Mouse (Mus musculus) left cerebral cortex, postnatal 10 days (tissue): Measurements from ENCODE around the gene Emid1. TPM values are rescaled to one million over a fixed set of nuclear protein-coding genes. Genes with fewer than 3 reads are reported as not detected.

ENCODE experiments used
- DNase-seq, 2 experiments: peaks; one replicate each; pipeline ENCODE4 v3.0.0; 2021 to 2022; ENCODE audit warnings: low spot score in 2 of 2, mixed read lengths in 1 of 2; ENCODE audit errors: extremely low spot score in 1 of 2
- intact Hi-C: fragments of 180-260 bp; cut with DNase I; formaldehyde crosslinking; loops from one replicate; pipeline ENCODE4 v1.15.1; 2025
- total RNA-seq, 2 experiments: library from RNA; stranded (reverse); gene quantifications; 2 replicates each; pipeline ENCODE4 v1.2.3; 2021

The Emid1 gene
- total RNA-seq, result 10 to 100 TPM; 49.3 to 54.0 TPM

GRCm38 (mm10) chr11:5151680-5152337 is at the start of gene Emid1:
Emid1 (minus strand) TSS chr11:5152257.
- peak in 1 of 2 experiments; percentile 64 for DNase-seq
- intact Hi-C loops, result no loop called here

- intact Hi-C loops, result no loop called here
- no peak for DNase-seq
Measured at GRCm38 (mm10) chr11:5199879-5200278, 47.8 kb upstream of the Emid1 start.

- intact Hi-C loops, result no loop called here
- DNase-seq, result no peak
Measured at GRCm38 (mm10) chr11:5197068-5197467, 45.0 kb upstream of the Emid1 start.

- intact Hi-C loops, result no loop called here
- no peak for DNase-seq
Measured at GRCm38 (mm10) chr11:5196583-5196982, 44.5 kb upstream of the Emid1 start.

- no peak for DNase-seq
- intact Hi-C loops, result no loop called here
Measured at GRCm38 (mm10) chr11:5193576-5193881, 41.5 kb upstream of the Emid1 start.

- intact Hi-C loops, result no loop called here
- no peak for DNase-seq
Measured at GRCm38 (mm10) chr11:5192840-5193575, 41.0 kb upstream of the Emid1 start.

GRCm38 (mm10) chr11:5192084-5192516 is 40.0 kb upstream of the Emid1 start:
- DNase-seq, result no peak
- intact Hi-C loops, result no loop called here

GRCm38 (mm10) chr11:5189239-5189933 is 37.3 kb upstream of the Emid1 start:
- intact Hi-C loops, result no loop called here

GRCm38 (mm10) chr11:5188170-5188569 is 36.1 kb upstream of the Emid1 start:
- intact Hi-C loops, result no loop called here

More at GRCm38 (mm10) chr11:5189239-5189933, 37.3 kb upstream of the Emid1 start:
- no peak for DNase-seq

GRCm38 (mm10) chr11:5184832-5185231 is 32.8 kb upstream of the Emid1 start:
- intact Hi-C loops, result no loop called here
- no peak for DNase-seq

More at GRCm38 (mm10) chr11:5188170-5188569, 36.1 kb upstream of the Emid1 start:
- DNase-seq, result no peak

- intact Hi-C loops, result no loop called here
- DNase-seq, result no peak
Measured at GRCm38 (mm10) chr11:5184250-5184649, 32.2 kb upstream of the Emid1 start.

GRCm38 (mm10) chr11:5182870-5183269 is 30.8 kb upstream of the Emid1 start:
- no peak for DNase-seq
- intact Hi-C loops, result no loop called here

- intact Hi-C loops, result no loop called here
- peak in 1 of 2 experiments; percentile 82 for DNase-seq
Measured at GRCm38 (mm10) chr11:5181850-5182404, 29.9 kb upstream of the Emid1 start.

GRCm38 (mm10) chr11:5179391-5179790 is 27.3 kb upstream of the Emid1 start:
- intact Hi-C loops, result loop anchor here (10.0 kb wide), 1 partner anchor 295 kb away; no protein-coding TSS in a partner anchor
- DNase-seq, result no peak

GRCm38 (mm10) chr11:5177171-5177570 is 25.1 kb upstream of the Emid1 start:
- DNase-seq, result no peak
- intact Hi-C loops, result loop anchor here (10.0 kb wide), 1 partner anchor 298 kb away; no protein-coding TSS in a partner anchor

- DNase-seq, result no peak
- intact Hi-C loops, result loop anchor here (10.0 kb wide), 1 partner anchor 298 kb away; no protein-coding TSS in a partner anchor
Measured at GRCm38 (mm10) chr11:5176685-5177084, 24.6 kb upstream of the Emid1 start.

GRCm38 (mm10) chr11:5175866-5176265 is 23.8 kb upstream of the Emid1 start:
- no peak for DNase-seq
- intact Hi-C loops, result loop anchor here (10.0 kb wide), 1 partner anchor 299 kb away; no protein-coding TSS in a partner anchor

- intact Hi-C loops, result loop anchor here (10.0 kb wide), 1 partner anchor 300 kb away; no protein-coding TSS in a partner anchor
- no peak for DNase-seq
Measured at GRCm38 (mm10) chr11:5175141-5175540, 23.1 kb upstream of the Emid1 start.

- intact Hi-C loops, result loop anchor here (10.0 kb wide), 1 partner anchor 302 kb away; no protein-coding TSS in a partner anchor
Measured at GRCm38 (mm10) chr11:5172861-5173260, 20.8 kb upstream of the Emid1 start.

More at GRCm38 (mm10) chr11:5172861-5173260, 20.8 kb upstream of the Emid1 start:
- DNase-seq, result no peak
